Mouse (Mus musculus) cerebellum, adult 2 months (tissue): Measurements from ENCODE around the gene Thap7. TPM values are rescaled to one million over a fixed set of nuclear protein-coding genes. Genes with fewer than 3 reads are reported as not detected.

Source experiments
- DNase-seq, 2 experiments: peaks; one replicate each; pipeline ENCODE4 v3.0.0; 2021
- H3K27ac ChIP-seq: fragments of 200-500 bp; 2 replicates; pipeline ENCODE4 v1.5.1; 2012; ENCODE audit warnings: low read length, control low read depth, inconsistent platforms; ENCODE audit not compliant: insufficient read depth
- H3K27me3 ChIP-seq: fragments of 200-500 bp; 2 replicates; pipeline ENCODE4 v1.6.1; 2012; ENCODE audit warnings: inconsistent platforms, mild to moderate bottlenecking, low read length, moderate library complexity; ENCODE audit not compliant: control insufficient read depth, insufficient read depth
- H3K4me1 ChIP-seq: fragments of 200-500 bp; 2 replicates; pipeline ENCODE4 v1.6.1; 2011; ENCODE audit warnings: low read length; ENCODE audit not compliant: control insufficient read depth, insufficient read depth
- H3K4me3 ChIP-seq: fragments of 200-500 bp; replicated peaks from 2 replicates; pipeline ENCODE3; 2011; ENCODE audit warnings: mild to moderate bottlenecking, low read depth, low read length, control low read depth; ENCODE audit not compliant: insufficient read depth
- CTCF ChIP-seq: fragments of 200-500 bp; IDR thresholded peaks from 2 replicates; pipeline ENCODE4 v1.5.1; 2011; ENCODE audit warnings: low read depth, mild to moderate bottlenecking, control low read depth, low read length, moderate library complexity, borderline replicate concordance; ENCODE audit not compliant: insufficient read depth
- POLR2A ChIP-seq: fragments of 200-500 bp; IDR thresholded peaks from 2 replicates; pipeline ENCODE4 v1.6.1; 2011; ENCODE audit warnings: low read length, control low read depth, borderline replicate concordance; ENCODE audit not compliant: insufficient read depth
- WGBS: fragments of 180-500 bp; shearing (Covaris S2); methylation state at CpG from one replicate; pipeline ENCODE4 v1.1.7; 2018; 5-methylcytosine and 5-hydroxymethylcytosine counted together
- polyA plus RNA-seq: library from polyadenylated mRNA; depleted of rRNA; stranded (reverse); fragments of >200 nt; gene quantifications from 2 replicates; pipeline ENCODE4 v1.2.3, GENCODE M21; 2012

The Thap7 gene
- polyA plus RNA-seq, 1 experiment = 74.3 TPM

- no peaks in the 10 kb centered on the region for H3K4me1 ChIP-seq
- TF ChIP-seq POLR2A = no peak
- TF ChIP-seq CTCF = no peak
- no peak overlapping the region for H3K4me3 ChIP-seq
- H3K27ac ChIP-seq = no peak overlapping the region
- H3K27me3 ChIP-seq = no peaks in the 10 kb centered on the region
- WGBS = 89% methylated on average over 7 of the region's 7 CpGs
- DNase-seq = no peak
Observed at GRCm38 (mm10) chr16:17552837-17553236, 21.9 kb upstream of the Thap7 start.

GRCm38 (mm10) chr16:17542632-17543031, 11.7 kb upstream of the Thap7 start:
- DNase-seq = no peak
- H3K4me3 ChIP-seq = no peak overlapping the region
- 68% methylated on average over 2 of the region's 2 CpGs for WGBS
- no peaks in the 10 kb centered on the region for H3K27me3 ChIP-seq
- H3K27ac ChIP-seq = no peak overlapping the region
- no peaks in the 10 kb centered on the region for H3K4me1 ChIP-seq
- TF ChIP-seq POLR2A (no peak), CTCF (no peak)

GRCm38 (mm10) chr16:17536584-17536983, 5.6 kb upstream of the Thap7 start:
- no peak for TF ChIP-seq POLR2A
- no peak for TF ChIP-seq CTCF
- no peak overlapping the region for H3K4me3 ChIP-seq
- H3K4me1 ChIP-seq = no peaks in the 10 kb centered on the region; the same call in 1 of the 2 replicates
- DNase-seq = no peak
- H3K27ac ChIP-seq = no peak overlapping the region
- WGBS = 93% methylated on average over 3 of the region's 3 CpGs
- no peaks in the 10 kb centered on the region for H3K27me3 ChIP-seq

- H3K27me3 ChIP-seq = no peaks in the 10 kb centered on the region
- no peaks in the 10 kb centered on the region; the same call in 1 of the 2 replicates for H3K4me1 ChIP-seq
- DNase-seq = no peak
- no peak for TF ChIP-seq CTCF
- TF ChIP-seq POLR2A = no peak
- no peak overlapping the region for H3K4me3 ChIP-seq
- no peak overlapping the region for H3K27ac ChIP-seq
- 73% methylated on average over 14 of the region's 14 CpGs for WGBS
Observed at GRCm38 (mm10) chr16:17532676-17533329, 1.9 kb upstream of the Thap7 start.

GRCm38 (mm10) chr16:17532271-17532670, 1.3 kb upstream of the Thap7 start:
- H3K27ac ChIP-seq = no peak overlapping the region
- TF ChIP-seq CTCF (peak; percentile 56), POLR2A (no peak)
- H3K4me1 ChIP-seq = no peaks in the 10 kb centered on the region; the same call in 1 of the 2 replicates
- H3K4me3 ChIP-seq = no peak overlapping the region
- DNase-seq = peak; percentile 39 to 44
- H3K27me3 ChIP-seq = no peaks in the 10 kb centered on the region
- 55% methylated on average over 4 of the region's 4 CpGs for WGBS

GRCm38 (mm10) chr16:17529981-17530586, 852 bp downstream of the Thap7 start:
- Histone ChIP-seq H3K27me3 (no peaks in the 10 kb centered on the region), H3K4me3 (peak overlapping the region; percentile 85), H3K4me1 (no peaks in the 10 kb centered on the region; the same call in 1 of the 2 replicates), H3K27ac (peak overlapping the region; percentile 26; the same call in 1 of the 2 replicates)
- DNase-seq = peak in 1 of 2 experiments; percentile 33
- no peak for TF ChIP-seq POLR2A
- no peak for TF ChIP-seq CTCF
- WGBS = 2% methylated on average over 17 of the region's 17 CpGs

GRCm38 (mm10) chr16:17528276-17528675, 2.7 kb downstream of the Thap7 start:
- H3K4me3 ChIP-seq = no peak overlapping the region
- 65% methylated on average over 13 of the region's 13 CpGs for WGBS
- TF ChIP-seq CTCF (no peak), POLR2A (no peak)
- no peaks in the 10 kb centered on the region; the same call in 1 of the 2 replicates for H3K4me1 ChIP-seq
- H3K27me3 ChIP-seq = no peaks in the 10 kb centered on the region
- H3K27ac ChIP-seq = no peak overlapping the region
- DNase-seq = peak in 1 of 2 experiments; percentile 18

- DNase-seq = no peak
- Histone ChIP-seq H3K27ac (no peak overlapping the region), H3K4me1 (no peaks in the 10 kb centered on the region; the same call in 1 of the 2 replicates), H3K4me3 (no peak overlapping the region), H3K27me3 (no peaks in the 10 kb centered on the region)
- TF ChIP-seq CTCF (no peak), POLR2A (no peak)
Observed at GRCm38 (mm10) chr16:17527606-17528005, 3.3 kb downstream of the Thap7 start.
